Mouse (Mus musculus): ENCODE measurements around the gene Itpr3. TPM values are rescaled to one million over a fixed set of nuclear protein-coding genes. Genes with fewer than 3 reads are reported as not detected.

Itpr3 gene
- total RNA-seq, 2 experiments from 2014 or later, result 4.2 to 5.7 TPM

GRCm38 (mm10) chr17:27158439-27158838, 101.3 kb downstream of the Itpr3 start:
- peak; percentile 56 for DNase-seq
- intact Hi-C loops (cut with DNase I; ENCODE audit: low total_unique reads), result no loop called here

DNA sequence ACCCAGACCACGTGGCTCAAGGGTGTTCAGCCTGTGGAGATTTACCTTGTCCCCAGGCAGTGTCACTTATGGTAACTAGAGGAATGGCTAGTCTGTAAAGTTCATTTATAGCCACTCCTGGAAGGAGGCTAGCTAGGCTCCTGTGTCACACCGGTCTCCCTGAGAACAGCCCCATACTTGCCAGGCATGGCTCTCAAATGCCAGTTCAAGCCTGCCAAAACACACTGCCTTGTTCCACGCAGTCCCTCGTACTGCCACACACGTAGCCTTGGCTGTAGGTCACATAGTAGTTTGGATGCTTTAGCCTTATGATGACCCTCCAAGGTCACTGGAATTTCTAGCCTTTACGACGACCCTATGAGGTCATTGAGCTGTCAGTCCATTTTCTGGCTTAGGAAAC, 102.1 kb downstream of the Itpr3 start:
- intact Hi-C loops (cut with DNase I; ENCODE audit: low total_unique reads), result no loop called here
- peak; percentile 61 for DNase-seq

DNA sequence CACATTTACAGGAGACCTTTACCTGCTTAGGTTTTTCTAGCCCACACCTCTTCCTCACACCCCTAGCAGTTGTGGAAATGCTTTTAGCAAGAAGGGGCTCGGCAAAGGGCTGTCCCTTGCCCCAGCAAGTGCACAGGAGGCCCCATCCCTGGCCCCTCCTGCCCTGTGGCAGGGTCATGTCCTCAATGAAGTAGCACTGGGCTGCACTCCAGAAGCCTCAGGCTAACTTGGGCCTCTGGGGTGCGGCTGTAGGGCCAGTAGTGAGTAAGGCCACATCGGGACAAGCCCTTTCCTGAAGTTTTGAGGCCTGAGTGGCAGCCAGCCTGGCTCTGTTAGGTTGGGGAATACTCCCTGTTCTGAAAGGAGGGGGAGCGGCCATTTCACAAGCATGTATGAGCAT, 103.8 kb downstream of the Itpr3 start:
- intact Hi-C loops (cut with DNase I; ENCODE audit: low total_unique reads), result no loop called here

DNA sequence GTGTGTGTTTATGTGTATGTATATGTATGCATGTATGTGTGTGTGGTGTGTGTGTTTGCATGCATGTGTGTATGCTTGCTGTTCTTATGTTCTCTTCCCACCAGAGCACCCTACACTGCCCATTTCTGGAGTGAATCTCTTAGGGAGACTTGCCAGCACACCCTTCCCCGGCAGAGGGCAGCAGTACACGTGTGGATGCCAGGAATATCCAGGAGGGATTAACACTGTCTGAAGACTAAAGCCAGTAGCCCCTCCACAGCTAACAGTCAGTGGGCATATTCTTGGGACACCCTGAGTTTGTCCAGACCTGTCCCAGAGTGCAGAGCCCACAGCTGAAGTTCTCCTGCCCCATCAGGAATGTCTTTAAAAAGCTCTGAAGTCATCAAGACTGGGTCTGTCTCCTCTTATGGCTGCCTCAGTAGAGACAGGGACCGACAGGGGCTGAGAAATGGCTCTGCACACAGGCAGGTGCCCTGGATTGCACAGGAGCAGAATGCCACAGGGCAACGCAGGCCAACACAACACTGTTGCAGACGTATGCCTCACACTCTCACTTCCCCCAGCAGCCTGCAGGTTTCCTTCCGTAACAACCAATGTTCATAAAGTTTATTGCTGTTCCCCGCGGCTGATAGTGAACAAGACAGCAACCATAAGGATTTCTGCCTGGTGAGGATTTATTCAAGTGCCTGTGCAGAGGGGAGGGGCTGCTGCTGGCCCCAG, 108.1 kb downstream of the Itpr3 start:
- intact Hi-C loops (cut with DNase I; ENCODE audit: low total_unique reads), result no loop called here

More for the DNA sequence above, 103.8 kb downstream of the Itpr3 start:
- peak; percentile 89 for DNase-seq

GRCm38 (mm10) chr17:27166901-27167300, 109.8 kb downstream of the Itpr3 start:
- intact Hi-C loops (cut with DNase I; ENCODE audit: low total_unique reads), result no loop called here
- peak; percentile 59 for DNase-seq

More for the DNA sequence above, 108.1 kb downstream of the Itpr3 start:
- peak; percentile 54 for DNase-seq

GRCm38 (mm10) chr17:27167545-27167944, 110.4 kb downstream of the Itpr3 start, which contains the start of gene Ip6k3:
Gene Ip6k3, minus strand, starts transcription at chr17:27167795.
- intact Hi-C loops (cut with DNase I; ENCODE audit: low total_unique reads), result no loop called here
- DNase-seq, result peak; percentile 83

DNA sequence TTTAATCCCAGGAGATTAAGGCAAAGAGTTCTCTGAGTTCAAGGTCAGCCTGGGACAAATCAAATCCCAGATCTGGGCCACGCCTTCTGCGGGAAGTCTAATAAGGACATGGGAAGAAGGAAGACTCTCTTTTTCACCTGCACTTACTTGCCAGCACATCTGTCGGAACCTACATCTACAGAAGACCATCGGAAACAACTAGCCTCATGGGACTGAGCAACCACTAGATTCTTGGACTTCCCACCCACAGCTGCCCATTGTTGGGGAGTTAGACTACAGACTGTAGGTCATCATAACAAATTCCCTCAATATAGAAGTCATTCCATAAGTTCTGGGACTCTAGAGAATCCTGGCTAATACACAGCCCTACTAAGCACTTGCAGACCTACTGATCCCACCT, 111.5 kb downstream of the Itpr3 start:
- intact Hi-C loops (cut with DNase I; ENCODE audit: low total_unique reads), result no loop called here

GRCm38 (mm10) chr17:27169952-27170695, 113.0 kb downstream of the Itpr3 start:
- intact Hi-C loops (cut with DNase I; ENCODE audit: low total_unique reads), result no loop called here
- no peak for DNase-seq

More for the DNA sequence above, 111.5 kb downstream of the Itpr3 start:
- no peak for DNase-seq

DNA sequence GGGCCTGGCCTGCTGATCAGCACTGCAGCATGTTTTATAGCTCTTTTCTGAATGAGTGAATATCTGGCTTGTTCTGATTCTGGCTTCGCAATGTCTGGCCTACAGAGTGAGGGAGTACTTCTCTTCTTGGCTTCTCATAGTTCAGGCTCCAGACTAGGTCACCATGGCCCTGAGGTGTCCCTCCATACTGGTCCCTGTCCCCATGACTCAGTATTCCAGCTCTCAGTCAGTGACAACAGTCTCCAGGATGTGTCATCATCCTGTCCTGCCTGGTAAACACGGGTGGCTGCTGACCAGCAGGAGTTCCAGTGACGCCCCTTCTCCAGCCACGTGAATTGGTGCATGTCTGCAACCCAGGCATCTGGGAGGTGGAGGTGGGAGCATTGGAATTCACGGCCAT, 114.0 kb downstream of the Itpr3 start:
- intact Hi-C loops (cut with DNase I; ENCODE audit: low total_unique reads), result no loop called here
- no peak for DNase-seq

Small RNA genes lying within 50 kb of the gene (microRNA-seq; reads per million reads assigned to microRNA genes)
- gene Mir7677, result 0 reads per million in 2 experiments

Other genes starting within 250 kb of the Itpr3 start
- not detected for gene Nkx2-5, start 212.3 kb upstream of the Itpr3 start, total RNA-seq (2021)
- 1 to 10 TPM in 1 of 2 experiments, under 1 TPM in 1; 1.00 to 1.0 TPM for gene Kifc5b, start 140.2 kb upstream of the Itpr3 start, total RNA-seq (2021)
- gene Phf1, start 124.3 kb upstream of the Itpr3 start, total RNA-seq (2021), result 1 to 10 TPM; 4.1 TPM
- 100 to 1,000 TPM in 1 of 2 experiments, 10 to 100 TPM in 1; 87.0 to 102 TPM for gene Cuta, start 117.7 kb upstream of the Itpr3 start, total RNA-seq (2021)
- 1 to 10 TPM; 5.8 to 6.1 TPM for gene Syngap1, start 116.1 kb upstream of the Itpr3 start, total RNA-seq (2021)
- gene Zbtb9, start 84.1 kb upstream of the Itpr3 start, total RNA-seq (2021), result 1 to 10 TPM; 1.6 to 2.6 TPM
- 10 to 100 TPM; 24.7 to 27.9 TPM for gene Bak1, start 28.3 kb upstream of the Itpr3 start, total RNA-seq (2021)
- 100 to 1,000 TPM; 342 TPM for gene Uqcc2, start 76.6 kb downstream of the Itpr3 start, total RNA-seq (2021)
- 100 to 1,000 TPM in 1 of 2 experiments, 10 to 100 TPM in 1; 91.4 to 128 TPM for gene Ip6k3, start 110.5 kb downstream of the Itpr3 start, total RNA-seq (2021)
- gene Lemd2, start 147.2 kb downstream of the Itpr3 start, total RNA-seq (2021), result 10 to 100 TPM; 17.8 to 18.0 TPM